Mouse (Mus musculus) brown adipose tissue, adult 24 weeks (tissue): ENCODE data around the gene Snd1. TPM values are rescaled to one million over a fixed set of nuclear protein-coding genes. Genes with fewer than 3 reads are reported as not detected.
A peak's percentile ranks its signal among the peaks of the same experiment; 100 is the strongest.

Source experiments
- H3K27ac ChIP-seq: fragments of 200-500 bp; replicated peaks from 2 replicates; pipeline ENCODE4 v1.5.1; 2012; ENCODE audit warnings: low read depth, mild to moderate bottlenecking, low read length
- H3K4me1 ChIP-seq: fragments of 200-500 bp; 2 replicates; pipeline ENCODE4 v1.6.1; 2012; ENCODE audit warnings: low read length, mixed read lengths; ENCODE audit not compliant: control insufficient read depth, insufficient read depth, insufficient read length
- H3K4me3 ChIP-seq: fragments of 200-500 bp; 2 replicates; pipeline ENCODE4 v1.5.1; 2012; ENCODE audit warnings: low read depth, mild to moderate bottlenecking, low read length, moderate library complexity; ENCODE audit not compliant: insufficient read depth
- polyA plus RNA-seq: library from polyadenylated mRNA; stranded (reverse); fragments of >200 nt; gene quantifications from 2 replicates; pipeline ENCODE4 v1.2.4, GENCODE M21; 2012; ENCODE audit not compliant: missing spikeins, insufficient read depth, insufficient read length

The Snd1 gene
- polyA plus RNA-seq, 1 experiment: 25.4 TPM

- Histone ChIP-seq H3K4me1 (no peaks in the 10 kb centered on the region), H3K4me3 (no peak overlapping the region), H3K27ac (no peak overlapping the region)
Observed at GRCm38 (mm10) chr6:28830306-28830705, 355.4 kb downstream of the Snd1 start.

GRCm38 (mm10) chr6:28831011-28831853, 356.3 kb downstream of the Snd1 start, which contains the start of gene Lrrc4:
Gene Lrrc4 (minus strand): TSS chr6:28831747.
- Histone ChIP-seq H3K27ac (no peak within 1 kb of the TSS), H3K4me3 (peak within 1 kb of the TSS; percentile 74), H3K4me1 (no peaks in the 10 kb centered on the region)

GRCm38 (mm10) chr6:28831854-28832750, 357.2 kb downstream of the Snd1 start:
- Histone ChIP-seq H3K4me1 (no peaks in the 10 kb centered on the region), H3K4me3 (peak overlapping the region; percentile 74), H3K27ac (no peak overlapping the region)

- Histone ChIP-seq H3K4me3 (peak overlapping the region; percentile 74), H3K4me1 (no peaks in the 10 kb centered on the region), H3K27ac (no peak overlapping the region)
Observed at GRCm38 (mm10) chr6:28832751-28833291, 357.9 kb downstream of the Snd1 start.

GRCm38 (mm10) chr6:28833380-28833822, 358.5 kb downstream of the Snd1 start:
- Histone ChIP-seq H3K4me3 (peak overlapping the region; percentile 74), H3K27ac (no peak overlapping the region), H3K4me1 (no peaks in the 10 kb centered on the region)

GRCm38 (mm10) chr6:28834046-28834445, 359.1 kb downstream of the Snd1 start:
- Histone ChIP-seq H3K4me3 (no peak overlapping the region), H3K27ac (no peak overlapping the region), H3K4me1 (no peaks in the 10 kb centered on the region)

- no peaks in the 10 kb centered on the region for H3K4me1 ChIP-seq
- no peak overlapping the region for H3K27ac ChIP-seq
- H3K4me3 ChIP-seq: no peak overlapping the region
Observed at GRCm38 (mm10) chr6:28836600-28836999, 361.7 kb downstream of the Snd1 start.

GRCm38 (mm10) chr6:28841569-28841968, 366.6 kb downstream of the Snd1 start:
- Histone ChIP-seq H3K4me3 (no peak overlapping the region), H3K27ac (no peak overlapping the region), H3K4me1 (no peaks in the 10 kb centered on the region)

GRCm38 (mm10) chr6:28842375-28843276, 367.7 kb downstream of the Snd1 start:
- H3K4me3 ChIP-seq: no peak overlapping the region
- no peak overlapping the region for H3K27ac ChIP-seq
- H3K4me1 ChIP-seq: peaks cover 2% of the 10 kb centered on the region; the same call in 1 of the 2 replicates

GRCm38 (mm10) chr6:28845610-28846009, 370.7 kb downstream of the Snd1 start:
- Histone ChIP-seq H3K27ac (no peak overlapping the region), H3K4me1 (peaks cover 7% of the 10 kb centered on the region)

GRCm38 (mm10) chr6:28847616-28848015, 372.7 kb downstream of the Snd1 start:
- Histone ChIP-seq H3K4me1 (peaks cover 9% of the 10 kb centered on the region), H3K4me3 (no peak overlapping the region), H3K27ac (no peak overlapping the region)

More at GRCm38 (mm10) chr6:28845610-28846009, 370.7 kb downstream of the Snd1 start:
- no peak overlapping the region for H3K4me3 ChIP-seq

- no peak overlapping the region for H3K27ac ChIP-seq
- no peak overlapping the region for H3K4me3 ChIP-seq
- H3K4me1 ChIP-seq: peaks cover 9% of the 10 kb centered on the region
Observed at GRCm38 (mm10) chr6:28848285-28848794, 373.4 kb downstream of the Snd1 start.

GRCm38 (mm10) chr6:28848891-28849290, 374.0 kb downstream of the Snd1 start:
- no peak overlapping the region for H3K4me3 ChIP-seq
- H3K27ac ChIP-seq: no peak overlapping the region
- peaks cover 9% of the 10 kb centered on the region for H3K4me1 ChIP-seq

GRCm38 (mm10) chr6:28849317-28849716, 374.4 kb downstream of the Snd1 start:
- Histone ChIP-seq H3K27ac (no peak overlapping the region), H3K4me3 (no peak overlapping the region), H3K4me1 (peaks cover 9% of the 10 kb centered on the region)
